Mouse (Mus musculus) small intestine, adult 2 months (tissue): ENCODE measurements at regions not wholly inside any gene's neighbourhood (a gene's known extent, or its start where the extent isn't known, plus 50 kb on each side); places are given as distances from the start of the nearest gene placed in this dataset.
A peak's percentile ranks its signal among the peaks of the same experiment; 100 is the strongest.

ENCODE experiments used
- H3K27ac ChIP-seq: fragments of 200-500 bp; 2 replicates; pipeline ENCODE4 v1.5.1; 2012; ENCODE audit warnings: low read depth, low read length, control low read depth, inconsistent platforms; ENCODE audit not compliant: insufficient read depth
- H3K27me3 ChIP-seq: fragments of 200-500 bp; 2 replicates; pipeline ENCODE4 v1.6.1; 2012; ENCODE audit warnings: mild to moderate bottlenecking, moderate library complexity, low read length, inconsistent platforms; ENCODE audit not compliant: control insufficient read depth, insufficient read depth
- H3K36me3 ChIP-seq: fragments of 200-500 bp; 2 replicates; pipeline ENCODE4 v1.6.1; 2012; ENCODE audit warnings: mild to moderate bottlenecking, low read length, control low read depth, inconsistent platforms; ENCODE audit not compliant: control insufficient read depth, insufficient read depth
- H3K4me1 ChIP-seq: fragments of 200-500 bp; 2 replicates; pipeline ENCODE4 v1.6.1; 2012; ENCODE audit warnings: low read length, inconsistent platforms, mixed read lengths; ENCODE audit not compliant: control insufficient read depth, insufficient read depth, insufficient read length
- H3K4me3 ChIP-seq: fragments of 200-500 bp; 2 replicates; pipeline ENCODE4 v1.5.1; 2012; ENCODE audit warnings: low read depth, mild to moderate bottlenecking, control low read depth, inconsistent platforms, low read length, moderate library complexity
- CTCF ChIP-seq: fragments of 200-500 bp; IDR thresholded peaks from 2 replicates; pipeline ENCODE4 v1.5.1; 2012; ENCODE audit warnings: low read depth, mild to moderate bottlenecking, control low read depth, inconsistent platforms, low read length, moderate library complexity, mixed read lengths; ENCODE audit not compliant: insufficient replicate concordance, insufficient read length; ENCODE audit errors: extremely low read depth
- POLR2A ChIP-seq: fragments of 200-500 bp; IDR thresholded peaks from 2 replicates; pipeline ENCODE4 v1.6.1; 2012; ENCODE audit warnings: low read depth, mild to moderate bottlenecking, control low read depth, inconsistent platforms, low read length, moderate library complexity
- WGBS: fragments of 180-500 bp; shearing (Covaris S2); methylation state at CpG from one replicate; pipeline ENCODE4 v1.1.7; 2018; 5-methylcytosine and 5-hydroxymethylcytosine counted together

GRCm38 (mm10) chr11:114454876-114455330 is 213.4 kb upstream of the Rpl38 start:
- H3K36me3 ChIP-seq, result no peaks in the 10 kb centered on the region
- TF ChIP-seq POLR2A (no peak), CTCF (no peak)
- H3K27me3 ChIP-seq, result no peaks in the 10 kb centered on the region
- 50% methylated on average over 12 of the region's 12 CpGs for WGBS
- H3K4me1 ChIP-seq, result 0 out of 2 replicates have a peak, but pooled peaks cover 2% of the 10 kb centered on the region
- H3K27ac ChIP-seq, result no peak overlapping the region
- H3K4me3 ChIP-seq, result no peak overlapping the region

- Histone ChIP-seq H3K27ac (no peak overlapping the region), H3K4me1 (peaks cover 2% of the 10 kb centered on the region; the same call in 1 of the 2 replicates), H3K4me3 (no peak overlapping the region), H3K27me3 (no peaks in the 10 kb centered on the region), H3K36me3 (no peaks in the 10 kb centered on the region)
- TF ChIP-seq POLR2A (no peak), CTCF (no peak)
- WGBS, result 22% methylated on average over 13 of the region's 13 CpGs
Measured at GRCm38 (mm10) chr11:114448776-114449401, 219.4 kb upstream of the Rpl38 start.

GRCm38 (mm10) chr11:114447461-114447847 is 220.9 kb upstream of the Rpl38 start:
- no peaks in the 10 kb centered on the region for H3K36me3 ChIP-seq
- H3K27me3 ChIP-seq, result no peaks in the 10 kb centered on the region
- H3K4me1 ChIP-seq, result no peaks in the 10 kb centered on the region; the same call in 1 of the 2 replicates
- no peak overlapping the region for H3K4me3 ChIP-seq
- H3K27ac ChIP-seq, result no peak overlapping the region
- WGBS, result 83% methylated on average over 5 of the region's 5 CpGs
- TF ChIP-seq CTCF (no peak), POLR2A (no peak)

DNA sequence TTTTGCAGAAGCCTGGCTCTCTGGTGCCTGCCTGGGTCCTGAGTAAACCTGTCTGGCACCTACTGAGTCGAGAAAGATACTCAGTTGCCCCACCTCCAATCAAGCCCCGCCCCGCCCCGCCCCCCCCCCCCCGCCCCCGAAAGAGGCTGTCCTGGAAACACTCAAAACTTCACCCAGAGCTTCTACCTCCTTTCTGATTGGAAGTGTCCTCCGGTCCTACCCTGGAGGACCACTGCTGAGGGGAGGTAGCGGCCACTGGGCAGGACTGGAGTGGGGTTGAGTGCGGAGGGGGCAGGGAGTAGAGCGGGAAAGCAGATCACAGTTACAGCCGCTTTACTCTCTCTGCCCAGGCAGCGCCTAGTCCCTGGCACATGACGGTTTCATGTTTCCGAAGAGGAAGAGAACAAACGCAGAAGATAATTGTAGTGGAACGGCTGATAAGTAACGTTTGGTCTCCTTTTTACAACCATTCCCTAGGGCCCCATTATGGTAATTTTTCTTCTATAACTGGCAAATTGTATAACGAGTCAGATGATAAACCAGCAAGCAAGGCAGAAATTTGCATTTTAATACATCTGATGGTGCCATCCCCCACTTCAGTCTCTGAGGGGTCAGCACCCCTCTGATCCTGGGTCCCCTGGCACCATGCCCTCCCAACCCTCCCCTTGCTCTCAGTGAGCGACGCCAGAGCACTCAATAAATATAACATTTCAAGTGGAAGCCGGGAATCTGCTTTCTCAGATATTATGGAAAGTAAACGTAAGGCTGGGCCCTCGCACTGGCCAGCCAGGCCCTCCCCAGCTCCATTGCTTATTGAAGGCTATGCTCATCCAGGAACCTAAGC is 221.5 kb upstream of the Rpl38 start:
- H3K4me3 ChIP-seq, result peak overlapping the region; percentile 60
- 4% methylated on average over 23 of the region's 23 CpGs for WGBS
- no peaks in the 10 kb centered on the region for H3K36me3 ChIP-seq
- no peak overlapping the region for H3K27ac ChIP-seq
- H3K4me1 ChIP-seq, result no peaks in the 10 kb centered on the region; the same call in 1 of the 2 replicates
- no peaks in the 10 kb centered on the region for H3K27me3 ChIP-seq
- TF ChIP-seq CTCF (no peak), POLR2A (no peak)

GRCm38 (mm10) chr11:114446075-114446616 is 222.2 kb upstream of the Rpl38 start:
- WGBS, result 9% methylated on average over 8 of the region's 8 CpGs
- H3K36me3 ChIP-seq, result no peaks in the 10 kb centered on the region

GRCm38 (mm10) chr11:114444211-114444610 is 224.1 kb upstream of the Rpl38 start:
- 73% methylated on average over 8 of the region's 8 CpGs for WGBS
- Histone ChIP-seq H3K36me3 (no peaks in the 10 kb centered on the region), H3K27me3 (no peaks in the 10 kb centered on the region), H3K4me3 (no peak overlapping the region), H3K4me1 (no peaks in the 10 kb centered on the region; the same call in 1 of the 2 replicates), H3K27ac (no peak overlapping the region)
- TF ChIP-seq CTCF (no peak), POLR2A (no peak)

More at GRCm38 (mm10) chr11:114446075-114446616, 222.2 kb upstream of the Rpl38 start:
- no peak overlapping the region for H3K4me3 ChIP-seq
- no peak overlapping the region for H3K27ac ChIP-seq
- no peak for TF ChIP-seq CTCF
- TF ChIP-seq POLR2A, result no peak
- H3K4me1 ChIP-seq, result no peaks in the 10 kb centered on the region; the same call in 1 of the 2 replicates
- no peaks in the 10 kb centered on the region for H3K27me3 ChIP-seq

DNA sequence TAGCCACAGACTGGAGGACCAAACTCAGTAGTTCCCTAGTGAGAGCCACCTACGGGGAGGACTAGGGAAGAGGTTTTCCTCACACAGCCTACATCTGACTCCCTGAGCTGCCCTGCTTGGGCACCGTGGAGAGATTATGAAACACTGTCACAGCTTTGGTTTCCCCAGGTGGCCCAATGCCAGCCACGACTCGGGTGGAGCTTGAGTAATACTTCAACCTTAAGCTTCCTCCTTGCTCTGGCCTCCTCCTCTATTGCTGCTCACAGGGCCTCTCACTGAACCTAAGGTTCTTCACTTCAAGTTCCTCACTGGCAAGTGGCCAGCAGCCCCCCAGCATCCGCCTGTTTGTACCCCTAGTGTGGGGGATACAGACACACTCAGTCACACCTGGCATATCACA is 224.9 kb upstream of the Rpl38 start:
- Histone ChIP-seq H3K4me1 (no peaks in the 10 kb centered on the region; the same call in 1 of the 2 replicates), H3K27me3 (no peaks in the 10 kb centered on the region), H3K4me3 (no peak overlapping the region), H3K36me3 (no peaks in the 10 kb centered on the region), H3K27ac (no peak overlapping the region)
- WGBS, result 24% methylated on average over 5 of the region's 5 CpGs
- no peak for TF ChIP-seq POLR2A
- no peak for TF ChIP-seq CTCF
